10 mouse cellular contexts compared by ENCODE assay signal in the genomic region with DNA sequence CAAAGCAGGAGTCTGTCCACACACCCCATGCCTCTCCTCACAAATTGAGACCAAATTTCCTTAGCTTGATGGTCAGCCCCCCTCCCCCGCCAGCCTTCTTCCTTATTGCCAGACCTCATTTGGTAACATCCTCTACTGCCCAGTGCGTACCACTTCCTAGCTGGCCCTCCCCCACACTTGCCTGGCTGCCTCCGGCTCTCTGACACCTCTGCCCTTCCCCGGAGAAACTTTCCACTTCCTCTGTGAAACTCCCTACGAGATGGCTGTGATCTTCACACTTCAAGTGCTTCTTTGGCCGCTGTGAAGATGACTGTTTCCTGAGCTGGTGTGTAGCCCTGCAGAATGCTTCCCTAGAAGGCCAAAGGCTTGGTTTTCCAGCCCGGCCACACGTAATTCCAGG. TPM values are rescaled to one million over a fixed set of nuclear protein-coding genes. Genes with fewer than 3 reads are reported as not detected.
DNase-seq lines count a peak whose midpoint lies in the region; ATAC-seq and TF ChIP-seq lines count a peak whose summit lies in the region.
"Had no signal": no experiment of that assay in that cellular context is flagged by ENCODE, and none has a peak within 500 bp of the region (broad histone marks: within the 10 kb centered on the region; RNA-seq: fewer than 3 reads in every experiment).

No protein-coding gene starts in this region.

- H3K27me3 ChIP-seq in kidney, adult 2 months (replicated peaks; ENCODE audit: control insufficient read depth, insufficient read depth, low read length): no peaks in the 10 kb centered on the region
- H3K27me3 ChIP-seq: neural tube, embryonic 12.5 days had no signal

- peak; percentile 54 for DNase-seq in kidney, adult 2 months
- DNase-seq in kidney, adult 18-20 months: no peak
- peak; percentile 63 for DNase-seq in lung, postnatal 10 days
- DNase-seq in thymus, adult 18-20 months: peak; percentile 83 to 90
- no peak for DNase-seq in layer of hippocampus, postnatal 10 days (ENCODE audit: low spot score in 2 of 2)
- DNase-seq in ovary, postnatal 36 days (ENCODE audit: low spot score): no peak

- no peak for TF ChIP-seq CTCF in kidney, adult 2 months (conservative IDR thresholded peaks at IDR 0.05; ENCODE audit: insufficient read depth, insufficient read length, low read depth, low read length)
- TF ChIP-seq CTCF in cortical plate, adult 2 months (IDR thresholded peaks at IDR 0.05; ENCODE audit: extremely low read depth, insufficient read depth, low read length): no peak

- no peak for TF ChIP-seq POLR2A in kidney, adult 2 months (IDR thresholded peaks at IDR 0.05; ENCODE audit: low read depth, low read length)
- no peak for TF ChIP-seq POLR2A in cortical plate, adult 2 months (IDR thresholded peaks at IDR 0.05; ENCODE audit: extremely low read depth, insufficient read depth, low read length)

- H3K4me3 ChIP-seq in kidney, adult 2 months (ENCODE audit: insufficient read depth, low read depth, low read length): no peak overlapping the region
- H3K4me3 ChIP-seq in cortical plate, adult 2 months (ENCODE audit: insufficient read depth, low read length): no peak overlapping the region
- H3K4me3 ChIP-seq: neural tube, embryonic 12.5 days had no signal

- H3K27ac ChIP-seq in kidney, adult 2 months (ENCODE audit: insufficient read depth, low read depth, low read length): peak overlapping the region; percentile 26; the same call in 1 of the 2 replicates
- H3K27ac ChIP-seq in cortical plate, adult 2 months (ENCODE audit: insufficient read depth, low read length): 0 out of 2 replicates have a peak overlapping the region, but pooled peaks have one; percentile 44
- H3K27ac ChIP-seq: neural tube, embryonic 12.5 days had no signal

- H3K36me3 ChIP-seq in kidney, adult 2 months (ENCODE audit: control insufficient read depth, insufficient read depth, low read length): no peaks in the 10 kb centered on the region
- H3K36me3 ChIP-seq: neural tube, embryonic 12.5 days had no signal

- 30% methylated on average over 8 of the region's 8 CpGs for WGBS in kidney, adult 2 months

- H3K4me1 ChIP-seq in kidney, adult 2 months (ENCODE audit: control insufficient read depth, insufficient read depth, low read length): no peaks in the 10 kb centered on the region
- H3K4me1 ChIP-seq in cortical plate, adult 2 months (ENCODE audit: control insufficient read depth, insufficient read depth, low read length): no peaks in the 10 kb centered on the region

- ATAC-seq in megakaryocyte-erythroid progenitor cell, adult 5-6 weeks (replicated peaks; ENCODE audit: low FRiP score, low TSS enrichment, poor library complexity, severe bottlenecking): no peak

RNA-seq across cellular contexts. Expression of gene Ubxn11, which starts 3.7 kb away (rescaled TPM):
- 5.6 and 5.9 TPM in 2 replicates for polyA plus RNA-seq in kidney, adult 2 months (2012; rRNA removed)
- 45.4 and 51.3 TPM in 2 replicates for polyA plus RNA-seq in cortical plate, adult 2 months (2012; rRNA removed)
- total RNA-seq in layer of hippocampus, postnatal 10 days (2021): 10 to 100 TPM; 19.5 to 23.2 TPM
- 17.9 and 21.8 TPM in 2 replicates for total RNA-seq in megakaryocyte-erythroid progenitor cell, adult 5-6 weeks (2014; fragmentation: Nextera tagmentation)
- total RNA-seq in megakaryocyte-erythroid progenitor cell, adult 5-6 weeks (2017): 5.2 and 7.7 TPM in 2 replicates

RNA-seq across cellular contexts. Expression of gene Cd52, which starts 3.7 kb away (rescaled TPM):
- polyA plus RNA-seq in kidney, adult 2 months (2012; rRNA removed): 14.8 and 65.1 TPM in 2 replicates
- 4.2 and 5.5 TPM in 2 replicates for polyA plus RNA-seq in cortical plate, adult 2 months (2012; rRNA removed)
- 1 to 10 TPM; 1.2 to 2.4 TPM for total RNA-seq in layer of hippocampus, postnatal 10 days (2021)
- 34.9 and 43.4 TPM in 2 replicates for total RNA-seq in megakaryocyte-erythroid progenitor cell, adult 5-6 weeks (2014; fragmentation: Nextera tagmentation)
- 36.8 and 45.6 TPM in 2 replicates for total RNA-seq in megakaryocyte-erythroid progenitor cell, adult 5-6 weeks (2017)

RNA-seq across cellular contexts. Expression of gene Sh3bgrl3, which starts 30.0 kb away (rescaled TPM):
- polyA plus RNA-seq in kidney, adult 2 months (2012; rRNA removed): 262 and 323 TPM in 2 replicates
- polyA plus RNA-seq in cortical plate, adult 2 months (2012; rRNA removed): 487 and 489 TPM in 2 replicates
- total RNA-seq in layer of hippocampus, postnatal 10 days (2021): 100 to 1,000 TPM; 292 to 301 TPM
- 87.3 and 101 TPM in 2 replicates for total RNA-seq in megakaryocyte-erythroid progenitor cell, adult 5-6 weeks (2014; fragmentation: Nextera tagmentation)
- 34.2 and 55.1 TPM in 2 replicates for total RNA-seq in megakaryocyte-erythroid progenitor cell, adult 5-6 weeks (2017)

RNA-seq across cellular contexts. Expression of gene Crybg2, which starts 38.0 kb away (rescaled TPM):
- 0.69 and 1.0 TPM in 2 replicates for polyA plus RNA-seq in kidney, adult 2 months (2012; rRNA removed)
- 4.5 and 5.1 TPM in 2 replicates for polyA plus RNA-seq in cortical plate, adult 2 months (2012; rRNA removed)
- 1 to 10 TPM; 2.1 to 2.7 TPM for total RNA-seq in layer of hippocampus, postnatal 10 days (2021)
- total RNA-seq in megakaryocyte-erythroid progenitor cell, adult 5-6 weeks (2014; fragmentation: Nextera tagmentation): 0.55 TPM in 1 of 2 replicates, not detected in the other
- total RNA-seq in megakaryocyte-erythroid progenitor cell, adult 5-6 weeks (2017): 0.09 TPM in 1 of 2 replicates, not detected in the other

RNA-seq across cellular contexts. Expression of gene Zfp683, which starts 45.0 kb away (rescaled TPM):
- 0.52 and 0.81 TPM in 2 replicates for polyA plus RNA-seq in kidney, adult 2 months (2012; rRNA removed)
- not detected in 2 replicates for polyA plus RNA-seq in cortical plate, adult 2 months (2012; rRNA removed)
- total RNA-seq in layer of hippocampus, postnatal 10 days (2021): not detected
- total RNA-seq in megakaryocyte-erythroid progenitor cell, adult 5-6 weeks (2014; fragmentation: Nextera tagmentation): not detected in 2 replicates
- not detected in 2 replicates for total RNA-seq in megakaryocyte-erythroid progenitor cell, adult 5-6 weeks (2017)
- polyA plus RNA-seq: intestine, embryonic 14.5 days; neural tube, embryonic 12.5 days had no signal

Comparison
In these comparisons a context has a peak if more than half of its experiments do, and no peak if none do; other contexts are left out.
1. DNase-seq: peak in kidney, adult 2 months (single experiment), lung, postnatal 10 days (single experiment) and thymus, adult 18-20 months (2 of 2); none in kidney, adult 18-20 months (single experiment), layer of hippocampus, postnatal 10 days (0 of 2) and ovary, postnatal 36 days (single experiment).
2. RNA of gene Cd52, which starts 3.7 kb away (total RNA-seq): 34.9 to 45.6 TPM in megakaryocyte-erythroid progenitor cell, adult 5-6 weeks; 1.2 to 2.4 TPM in layer of hippocampus, postnatal 10 days; every median in the first group is over 10 times any median in the second.